Mouse (Mus musculus): ENCODE data around the gene Nyap1. TPM values are rescaled to one million over a fixed set of nuclear protein-coding genes. Genes with fewer than 3 reads are reported as not detected.

The Nyap1 gene
- total RNA-seq (2015; ENCODE audit: low replicate concordance) (0.38 TPM in 1 of 2 replicates, not detected in the other), total RNA-seq (2017; ENCODE audit: low replicate concordance) (0.84 and 1.4 TPM in 2 replicates)

DNA sequence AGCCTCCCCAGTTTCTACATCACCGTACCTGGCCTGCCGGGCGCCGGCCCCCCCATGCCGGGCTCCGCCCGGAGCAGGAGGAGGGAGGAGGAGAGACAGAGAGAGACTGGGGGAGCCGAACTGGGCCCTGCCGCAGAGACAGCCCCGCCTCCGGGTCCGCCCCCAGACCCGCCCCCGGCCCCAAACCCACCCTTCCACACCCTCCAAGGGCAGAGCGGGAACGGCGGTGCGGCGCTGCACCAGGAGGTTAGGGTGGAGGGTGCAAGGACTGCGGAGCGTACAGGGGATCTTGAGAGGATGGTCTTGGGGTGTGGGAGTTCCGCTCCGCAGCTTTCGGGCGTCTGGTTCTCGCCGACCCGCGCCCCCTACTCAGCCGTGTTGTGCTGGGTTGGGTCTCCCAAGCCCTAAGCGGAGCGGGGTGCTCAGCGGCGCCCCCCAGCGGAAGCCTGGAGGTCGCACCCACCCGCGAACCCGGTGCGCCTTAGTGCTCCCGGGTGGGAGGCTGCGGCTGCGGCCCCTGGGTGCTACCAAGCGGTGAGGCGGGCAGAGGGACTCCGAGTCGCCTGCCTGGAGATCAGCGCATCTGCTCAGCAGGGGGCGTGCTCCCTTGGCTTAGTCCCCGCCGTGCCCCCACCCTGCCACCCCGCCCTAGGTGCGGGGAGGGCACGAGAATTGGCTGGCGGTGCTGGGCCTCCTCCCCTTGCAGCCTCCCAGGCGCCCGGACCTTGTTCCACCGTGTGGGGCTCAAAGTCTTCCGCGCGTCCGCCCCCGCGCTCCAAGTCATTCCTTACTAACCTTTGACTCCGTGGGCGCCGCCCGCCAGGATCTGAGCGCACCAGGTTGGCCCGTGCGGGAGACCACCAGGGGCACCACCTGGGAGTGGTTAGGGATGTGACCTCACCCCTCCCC is at the start of gene Nyap1:
TSS of gene Nyap1 (minus strand) at position 585 of the 909 bp plus-strand sequence.
- peak; percentile 64 for ATAC-seq (replicated peaks; ENCODE audit: low FRiP score, poor library complexity, severe bottlenecking)

DNA sequence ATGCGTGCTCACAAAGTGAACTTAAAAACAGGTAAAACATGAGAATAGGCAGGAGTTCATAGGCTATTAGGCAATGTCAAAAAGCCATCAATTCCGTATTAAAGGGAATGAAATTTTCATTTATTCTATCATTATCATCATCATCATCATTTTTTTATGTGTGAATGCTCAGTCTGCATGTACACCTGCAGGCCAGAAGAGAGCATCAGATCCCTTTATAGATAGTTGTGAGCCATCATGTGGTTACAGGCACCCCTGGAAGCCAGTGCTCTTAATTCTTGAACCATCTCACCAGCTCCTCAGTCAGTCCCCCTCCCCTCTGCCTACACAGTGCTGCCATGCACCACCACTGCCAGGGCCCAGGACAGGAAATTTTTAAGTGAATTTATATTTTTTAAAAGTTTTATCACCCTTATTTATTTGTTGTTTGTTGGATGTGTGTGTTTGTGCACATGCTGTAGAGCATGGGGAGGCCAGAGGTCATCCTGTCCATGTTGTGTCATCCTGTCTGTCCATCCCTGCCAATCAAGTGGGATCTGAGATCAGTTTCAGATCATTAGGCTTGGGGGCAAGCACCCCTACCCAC is 47.6 kb upstream of the Nyap1 start:
- no peak for ATAC-seq (replicated peaks; ENCODE audit: low FRiP score, poor library complexity, severe bottlenecking)

DNA sequence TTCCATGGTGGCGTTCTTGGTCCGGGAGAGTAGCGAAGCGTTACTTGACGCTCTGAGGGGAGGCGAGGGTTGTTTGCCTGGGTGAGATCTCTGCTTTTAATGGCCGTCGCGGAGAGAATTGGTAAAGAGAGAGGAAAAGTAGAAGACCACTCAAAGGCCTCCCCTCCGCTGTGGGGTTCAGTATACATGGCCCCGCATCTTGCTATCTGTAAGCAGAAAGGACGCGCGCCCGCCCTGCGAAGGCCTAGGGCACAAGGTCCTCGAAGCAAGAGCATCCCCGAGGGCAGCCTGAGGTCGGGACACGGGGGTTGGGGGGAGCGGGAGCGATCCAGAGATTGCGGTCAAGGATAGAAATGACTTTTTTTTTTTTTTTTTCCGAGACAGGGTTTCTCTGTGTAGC is 46.8 kb upstream of the Nyap1 start:
- ATAC-seq (replicated peaks; ENCODE audit: low FRiP score, poor library complexity, severe bottlenecking), result no peak

DNA sequence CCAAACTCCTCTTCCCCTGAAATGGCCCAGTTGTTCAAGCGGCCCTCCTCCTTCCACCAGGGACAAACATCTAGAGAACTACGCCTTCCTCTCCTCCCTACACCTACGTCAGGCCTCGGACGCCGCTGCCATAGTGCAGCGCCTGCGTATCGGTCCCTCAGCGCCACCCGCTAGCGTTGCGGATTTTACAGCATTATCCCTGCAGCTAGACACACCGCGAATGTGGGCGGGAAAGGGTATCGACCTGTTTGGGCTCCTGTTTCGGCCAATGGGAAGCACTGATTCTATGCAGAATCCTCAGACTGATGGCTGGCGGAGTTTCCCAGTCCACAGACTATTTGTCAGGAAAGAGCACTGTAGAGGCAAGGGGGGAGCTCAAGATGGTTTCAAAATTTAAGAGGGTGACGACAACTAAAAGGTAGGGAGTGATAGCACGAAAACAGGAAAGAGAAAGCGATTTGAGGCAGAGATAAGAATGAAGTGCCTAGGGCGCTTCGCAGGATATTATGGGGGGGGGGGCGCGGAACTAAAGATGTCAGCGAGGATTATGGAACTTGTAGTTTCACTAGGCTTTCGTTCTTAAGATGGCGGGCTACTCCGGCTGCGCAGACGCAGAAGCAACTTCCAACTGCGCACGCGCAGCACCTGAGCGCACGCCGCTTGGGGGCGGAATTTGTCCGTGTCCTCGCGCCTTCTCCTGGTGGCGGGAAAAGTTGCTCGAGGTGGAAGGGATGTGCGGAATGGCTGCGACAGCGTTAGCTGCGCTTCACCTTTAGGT is 45.9 kb upstream of the Nyap1 start, which contains the start of the genes Mepce and Zcwpw1:
TSS of gene Mepce (minus strand) at position 505 of the 778 bp plus-strand sequence.
TSS of gene Zcwpw1 (plus strand) at position 648 of the 778 bp plus-strand sequence.
- ATAC-seq (replicated peaks; ENCODE audit: low FRiP score, poor library complexity, severe bottlenecking), result peak; percentile 63

DNA sequence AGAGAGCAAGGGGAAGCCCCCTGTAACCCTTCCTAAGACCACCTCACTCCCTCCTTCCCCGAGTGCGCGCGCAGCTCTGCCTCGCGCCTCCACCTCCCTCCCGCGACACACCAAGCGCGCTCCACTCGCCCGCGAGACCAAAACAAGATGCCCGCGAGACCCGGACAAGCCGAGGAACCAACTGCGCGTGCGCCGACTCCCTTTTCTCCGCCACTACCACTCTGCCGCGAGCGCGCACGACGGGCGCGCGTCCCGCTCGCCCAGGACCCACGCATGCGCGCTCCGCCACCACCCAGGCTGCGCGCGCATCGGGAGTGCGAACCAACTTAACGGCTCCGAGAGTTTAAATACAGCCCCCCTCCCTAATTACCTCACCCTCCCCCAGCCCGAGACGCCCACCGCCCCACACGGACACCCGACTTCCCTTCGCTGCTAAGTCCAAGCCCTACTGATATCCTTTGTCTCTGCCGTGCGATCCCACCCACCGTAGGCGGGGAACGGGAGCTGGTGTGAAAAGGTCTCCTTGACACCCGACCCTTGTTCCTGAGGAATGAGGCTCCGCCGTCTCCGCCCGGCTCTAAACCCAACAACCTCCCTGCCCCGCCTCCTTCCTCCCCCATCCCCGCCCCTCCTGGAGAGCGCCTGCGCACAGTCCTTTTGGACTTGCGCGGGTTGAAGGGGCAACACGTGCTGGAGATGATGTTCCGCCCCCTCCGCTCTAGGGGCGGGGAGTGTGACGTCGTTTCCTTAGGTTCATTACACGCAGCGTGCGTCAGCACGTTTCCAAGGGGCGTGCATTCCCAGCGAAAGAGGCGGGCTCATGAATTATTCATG is 44.9 kb upstream of the Nyap1 start:
- ATAC-seq (replicated peaks; ENCODE audit: low FRiP score, poor library complexity, severe bottlenecking), result peak; percentile 77

DNA sequence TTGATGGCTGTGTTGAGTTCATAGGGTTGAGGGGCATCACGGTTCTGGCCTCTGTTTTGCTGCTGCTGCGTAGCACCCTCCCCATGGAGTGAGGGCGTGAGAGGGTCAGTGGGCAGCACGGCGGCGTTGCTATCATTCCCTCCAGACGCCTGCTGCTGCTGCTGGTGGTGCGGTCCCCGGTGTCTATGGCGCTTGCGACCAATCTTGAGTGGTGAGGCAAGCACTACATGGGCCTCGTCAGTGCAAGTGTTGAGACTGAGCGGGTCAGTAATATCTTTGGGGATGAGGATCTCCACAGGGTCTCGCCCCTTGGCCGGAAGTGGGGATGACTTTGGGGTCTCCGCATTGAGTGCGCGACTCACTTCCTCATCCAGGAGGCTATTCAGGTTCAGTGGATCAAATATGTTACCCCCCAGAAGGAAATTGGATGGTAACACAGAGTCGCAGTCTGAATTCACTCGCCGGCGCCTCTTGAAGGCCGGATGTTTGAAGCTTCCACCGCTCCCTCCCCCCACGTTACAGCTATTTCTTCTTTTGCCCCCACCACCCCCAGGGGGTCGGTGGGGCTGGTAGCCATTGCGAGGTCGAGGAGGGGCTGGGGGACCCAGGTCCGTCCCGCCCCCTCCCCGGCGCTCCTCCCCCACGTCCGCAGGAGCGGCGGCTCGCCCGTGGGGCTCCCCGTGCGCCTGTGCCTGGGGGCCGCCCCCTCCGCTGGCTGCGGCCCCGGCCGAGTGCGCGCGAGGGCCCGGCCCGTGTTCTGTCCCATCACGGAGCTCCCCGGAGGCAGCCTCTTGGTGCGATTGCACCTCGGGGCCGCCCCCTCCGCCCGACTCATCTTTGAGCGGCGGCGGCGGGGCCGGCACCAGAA is 44.0 kb upstream of the Nyap1 start:
- ATAC-seq (replicated peaks; ENCODE audit: low FRiP score, poor library complexity, severe bottlenecking), result peak; percentile 19

DNA sequence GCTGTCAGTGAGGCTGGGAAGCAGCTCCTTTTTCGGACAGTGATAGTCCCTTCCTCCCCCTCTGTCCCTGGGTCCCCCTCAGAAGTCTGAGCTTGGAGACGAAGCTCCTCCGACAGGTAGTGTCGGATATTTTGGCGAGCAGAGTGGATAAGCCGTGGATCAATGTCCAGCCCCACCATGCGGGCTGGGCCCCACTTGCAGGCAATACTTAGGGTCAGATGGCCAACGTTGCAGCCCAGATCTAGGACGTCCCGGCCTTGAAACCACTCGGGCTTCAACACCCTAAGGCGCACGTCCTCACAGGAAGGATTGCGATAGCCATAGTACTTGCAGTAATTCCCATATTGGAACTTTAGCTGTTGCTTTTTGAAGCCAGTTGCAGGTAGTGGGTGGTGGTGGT is 43.1 kb upstream of the Nyap1 start:
- ATAC-seq (replicated peaks; ENCODE audit: low FRiP score, poor library complexity, severe bottlenecking), result no peak

DNA sequence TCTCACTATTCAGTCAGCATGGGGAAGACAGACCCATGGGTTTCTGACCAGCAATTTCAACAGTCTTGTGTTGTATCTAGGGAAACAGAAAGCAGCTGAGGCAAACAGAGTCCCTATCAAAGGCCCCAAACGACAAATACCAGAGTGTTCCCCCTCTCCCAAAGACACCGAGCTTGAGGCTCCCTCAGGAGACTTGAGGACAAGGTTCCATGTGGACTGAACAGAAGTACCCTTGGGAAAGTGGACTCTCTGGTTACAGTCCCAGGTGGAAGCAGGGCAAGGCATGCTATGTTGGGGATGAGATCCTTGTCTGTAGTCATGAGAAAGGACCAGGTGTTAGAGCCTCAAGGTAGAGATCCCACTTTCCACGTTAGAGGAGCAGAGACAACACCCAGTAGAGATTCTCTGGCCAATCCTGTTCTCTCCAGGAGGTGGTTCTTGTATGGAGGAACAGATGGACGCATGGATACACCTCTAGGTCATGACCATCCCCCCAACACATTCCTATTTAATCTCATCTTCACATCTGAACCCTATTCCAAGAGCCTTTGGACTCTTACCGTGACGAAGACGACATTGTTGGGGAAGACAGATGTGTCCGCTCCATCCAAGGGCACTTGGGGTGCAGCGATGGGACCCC is 42.6 kb upstream of the Nyap1 start:
- no peak for ATAC-seq (replicated peaks; ENCODE audit: low FRiP score, poor library complexity, severe bottlenecking)

DNA sequence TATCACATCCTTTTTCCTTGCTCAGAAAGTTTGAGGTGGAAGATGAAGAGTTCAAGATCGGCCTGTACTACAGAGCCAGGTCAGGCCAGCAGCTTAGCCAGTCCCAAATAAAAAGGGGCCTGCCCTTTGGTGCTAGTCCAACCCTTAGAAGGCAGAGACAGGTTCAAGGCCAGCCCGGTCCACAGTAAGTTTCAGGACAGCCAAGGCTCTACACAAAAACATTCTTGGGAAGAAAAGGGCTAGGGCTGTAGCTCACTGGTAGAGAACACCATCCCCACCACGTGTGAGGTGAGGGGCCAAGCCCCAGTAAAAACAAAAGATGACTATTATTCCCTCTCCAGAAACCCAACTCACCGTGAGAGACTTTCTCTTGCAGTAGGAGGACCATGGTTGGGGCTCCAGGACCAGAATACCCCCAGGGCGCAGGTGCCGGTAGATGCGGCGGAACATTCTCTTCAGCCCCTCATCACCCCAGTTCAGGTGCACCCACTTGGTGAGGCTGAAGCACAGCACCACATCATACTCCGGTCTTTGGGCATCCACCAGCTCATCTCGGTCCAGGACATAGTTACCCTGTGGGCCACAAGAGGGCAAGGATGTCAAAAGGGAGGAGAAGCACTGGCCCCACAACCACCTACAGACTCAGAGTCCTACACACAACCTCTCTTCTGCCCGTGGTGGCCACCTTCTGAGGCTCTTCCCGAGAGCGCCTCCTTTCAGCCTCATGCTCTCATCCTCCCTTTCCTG is 41.5 kb upstream of the Nyap1 start:
- no peak for ATAC-seq (replicated peaks; ENCODE audit: low FRiP score, poor library complexity, severe bottlenecking)

DNA sequence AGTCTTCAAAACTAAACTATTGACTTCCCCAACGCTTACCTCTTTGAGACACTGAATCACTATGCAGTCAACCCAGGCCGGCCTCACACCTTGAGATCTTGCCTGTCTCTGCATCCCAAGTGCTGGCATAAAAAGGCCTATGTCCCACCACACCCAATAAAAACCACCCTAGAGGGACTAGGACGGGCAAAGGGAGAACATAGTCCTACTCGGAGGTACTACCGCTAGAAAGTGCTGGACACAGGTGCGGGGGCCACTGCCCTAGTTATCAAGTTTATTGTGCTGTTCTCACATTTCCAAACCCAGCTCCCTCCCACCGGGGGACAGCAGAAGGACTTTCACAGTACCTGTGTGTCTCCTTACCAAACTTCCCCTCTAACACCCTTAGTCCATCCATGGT is 40.3 kb upstream of the Nyap1 start:
- no peak for ATAC-seq (replicated peaks; ENCODE audit: low FRiP score, poor library complexity, severe bottlenecking)

DNA sequence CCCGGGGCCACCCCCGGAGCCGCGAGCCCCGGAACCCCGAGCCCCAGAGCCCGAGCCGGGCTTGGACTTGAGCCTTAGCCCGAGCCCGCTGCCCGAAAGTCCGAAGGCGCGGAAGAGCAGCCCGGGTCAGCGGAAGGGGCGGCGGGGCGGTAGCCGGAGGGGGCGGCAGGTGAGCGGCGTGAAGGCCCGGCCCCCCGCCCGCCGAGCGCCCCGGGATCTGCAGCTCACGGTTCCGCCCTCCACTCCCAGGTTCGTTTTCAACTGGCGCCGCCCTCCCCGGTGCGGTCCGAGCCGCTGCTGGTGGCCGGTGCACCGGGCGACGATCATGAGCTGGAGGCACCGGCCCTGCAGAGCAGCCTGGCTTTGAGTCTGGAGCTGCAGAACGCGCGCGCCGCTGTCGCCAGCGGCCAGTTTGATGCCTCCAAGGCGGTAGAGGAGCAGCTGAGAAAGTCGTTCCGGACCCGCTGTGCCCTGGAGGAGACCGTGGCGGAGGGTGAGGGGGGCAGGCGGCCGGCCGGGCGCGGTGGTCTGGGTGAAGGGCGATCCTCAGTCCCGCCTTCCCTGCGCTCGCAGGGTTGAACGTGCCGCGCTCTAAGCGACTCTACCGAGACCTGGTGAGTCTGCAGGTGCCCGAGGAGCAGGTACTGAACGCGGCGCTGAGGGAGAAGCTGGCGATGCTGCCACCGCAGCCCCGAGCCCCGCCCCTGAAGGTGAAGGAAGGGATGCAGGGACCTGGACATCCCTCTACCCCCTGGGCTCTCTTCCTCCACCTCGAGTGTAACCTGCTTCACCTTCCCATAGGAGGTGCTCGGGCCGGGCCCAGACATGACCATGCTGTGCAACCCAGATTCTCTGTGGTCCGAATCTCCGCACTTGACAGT is 37.9 kb upstream of the Nyap1 start:
- ATAC-seq (replicated peaks; ENCODE audit: low FRiP score, poor library complexity, severe bottlenecking), result peak; percentile 36

DNA sequence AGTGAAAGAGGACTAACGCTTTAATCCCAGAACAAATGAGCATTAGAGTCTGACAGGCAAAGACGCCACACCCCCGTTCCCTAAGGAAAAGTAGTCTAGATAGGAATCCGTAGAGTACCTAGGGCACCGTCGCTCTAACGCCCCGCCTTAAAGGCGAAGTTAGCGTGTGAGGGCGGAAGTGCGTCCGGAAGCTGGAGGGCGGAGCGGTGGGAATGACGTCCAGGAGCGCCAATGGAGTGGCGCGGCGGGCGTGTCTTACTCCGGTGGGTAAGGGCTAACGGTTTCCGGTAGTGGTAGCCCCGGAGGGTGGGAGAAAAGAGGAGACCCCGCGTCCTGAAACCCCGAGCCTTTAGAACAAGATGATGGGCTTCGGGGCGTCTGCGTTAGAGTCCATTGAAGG is 37.2 kb upstream of the Nyap1 start, which contains the start of gene Ppp1r35:
TSS of gene Ppp1r35 (plus strand) at position 215 of the 400 bp plus-strand sequence.
- peak; percentile 96 for ATAC-seq (replicated peaks; ENCODE audit: low FRiP score, poor library complexity, severe bottlenecking)

DNA sequence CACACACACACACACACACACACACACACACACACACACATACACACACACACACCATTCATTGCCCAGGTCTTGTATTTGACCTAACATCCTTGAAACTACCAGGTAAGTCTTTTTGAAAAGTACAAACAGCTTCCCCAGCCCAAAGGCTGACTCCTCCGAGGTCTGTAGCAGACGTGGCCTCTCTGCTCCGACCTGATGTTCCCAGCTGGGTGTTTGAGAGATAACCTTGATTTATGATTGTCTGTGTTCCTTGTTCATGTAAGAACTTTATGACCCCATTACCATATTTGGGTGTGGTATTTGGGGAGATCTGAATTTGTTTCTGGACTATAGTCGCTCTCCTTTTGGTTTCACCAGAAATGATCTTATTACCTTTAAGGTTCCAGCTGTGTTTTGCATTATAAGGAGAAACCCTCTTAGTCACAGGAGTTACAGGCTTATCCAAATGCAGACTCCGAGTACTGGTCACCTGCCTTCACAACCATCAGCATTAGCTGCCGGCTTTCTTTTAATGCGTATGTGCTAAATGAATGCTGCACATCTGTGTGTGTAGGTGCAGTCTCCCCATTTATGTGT is 35.9 kb upstream of the Nyap1 start:
- no peak for ATAC-seq (replicated peaks; ENCODE audit: low FRiP score, poor library complexity, severe bottlenecking)

DNA sequence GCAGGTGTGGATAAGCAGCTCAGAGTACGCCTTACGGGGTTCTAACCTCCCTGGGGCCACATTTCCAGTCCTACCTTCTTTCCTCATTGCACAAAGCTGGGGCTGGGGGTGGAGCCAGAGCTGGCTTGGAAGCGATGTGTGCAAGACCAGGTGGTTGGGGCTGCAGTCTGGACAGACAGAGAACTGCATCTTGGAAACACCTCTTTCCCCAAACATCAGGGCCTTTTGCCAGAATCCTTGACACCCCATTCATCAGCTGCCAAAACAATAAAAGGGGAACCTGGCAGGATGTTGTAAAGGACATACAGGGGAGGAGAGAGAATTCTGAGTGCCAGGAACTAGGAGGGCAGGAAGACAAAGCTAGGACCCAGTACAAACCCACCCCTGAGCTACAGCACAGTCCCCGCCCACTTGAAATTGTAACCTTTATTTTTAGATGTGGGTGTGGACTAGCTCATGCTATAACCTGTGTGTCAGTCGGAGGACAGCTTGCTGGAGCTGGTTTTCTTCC is 35.1 kb upstream of the Nyap1 start:
- ATAC-seq (replicated peaks; ENCODE audit: low FRiP score, poor library complexity, severe bottlenecking), result no peak

DNA sequence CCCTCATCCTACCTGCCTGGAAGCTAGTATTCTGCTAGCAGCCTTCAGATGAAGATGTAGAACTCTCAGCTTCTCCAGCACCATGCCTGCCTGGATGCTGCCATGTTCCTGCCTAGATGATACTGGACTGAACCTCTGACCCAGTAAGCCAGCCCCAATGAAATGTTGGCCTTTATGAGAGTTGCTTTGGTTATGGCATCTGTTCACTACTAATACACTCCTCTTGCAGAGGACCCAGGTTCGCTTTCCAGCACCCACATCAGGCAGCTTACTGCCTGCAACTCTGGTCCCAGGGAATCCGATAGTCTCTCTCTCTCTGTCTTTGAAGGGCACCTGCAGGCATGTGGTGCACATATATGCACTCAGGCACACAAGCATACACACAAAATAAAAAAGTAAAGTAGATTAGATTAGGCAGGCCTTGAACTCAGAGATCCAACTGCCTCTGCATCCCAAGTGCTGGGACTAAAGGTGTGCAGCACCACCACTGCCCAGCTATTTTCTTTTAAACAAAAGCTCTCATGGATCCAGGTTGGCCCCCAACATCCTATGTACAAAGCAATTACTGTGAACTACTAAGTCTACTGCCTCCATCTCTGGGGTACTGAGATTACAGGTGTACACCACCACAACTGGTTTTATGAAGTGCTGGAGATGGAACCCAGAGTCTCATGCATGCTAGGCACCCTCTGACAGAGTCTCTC is 34.3 kb upstream of the Nyap1 start:
- no peak for ATAC-seq (replicated peaks; ENCODE audit: low FRiP score, poor library complexity, severe bottlenecking)
